Mouse (Mus musculus): ENCODE data around the gene Polr2l. TPM values are rescaled to one million over a fixed set of nuclear protein-coding genes. Genes with fewer than 3 reads are reported as not detected.

The Polr2l gene
- polyA plus RNA-seq, 1 experiment: 62.3 TPM

DNA sequence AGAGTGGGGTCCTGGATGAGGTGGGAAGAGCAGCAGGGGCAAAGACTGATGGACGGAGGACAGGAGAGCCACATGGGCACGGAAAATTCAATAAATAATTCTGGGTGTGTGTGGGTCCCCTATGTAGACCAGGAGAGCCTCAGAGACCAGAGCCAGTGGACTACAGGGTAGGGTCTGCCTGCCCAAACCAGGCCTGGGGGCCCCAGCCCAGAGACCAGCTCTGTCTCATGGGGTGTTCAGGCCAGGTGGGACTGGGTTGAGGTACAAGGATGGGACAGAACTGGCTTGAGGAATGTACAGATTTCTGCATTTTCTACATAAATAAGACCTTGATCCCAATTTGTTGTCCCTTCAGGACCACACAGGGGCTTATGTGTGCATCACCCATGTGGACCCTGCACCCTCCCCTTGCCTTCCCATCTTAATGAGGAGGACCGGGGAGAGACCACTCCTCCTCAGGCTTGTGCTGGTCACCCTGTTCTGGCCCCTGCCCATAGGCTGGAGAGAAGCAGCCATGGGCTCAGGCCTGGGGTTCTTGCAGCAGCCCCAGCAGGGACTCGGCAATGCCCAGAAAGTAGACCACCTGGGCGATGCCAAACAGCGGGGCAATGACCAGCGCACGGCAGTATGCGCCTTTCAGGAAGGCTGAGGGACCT is 44.2 kb downstream of the Polr2l start:
- Histone ChIP-seq H3K4me1 (ENCODE audit: control insufficient read depth, insufficient read depth, low read length) (peaks cover 33% of the 10 kb centered on the region), H3K4me3 (replicated peaks; ENCODE audit: insufficient read depth, low read depth, low read length) (no peak overlapping the region), H3K27me3 (ENCODE audit: control insufficient read depth, insufficient read depth, low read length) (no peaks in the 10 kb centered on the region), H3K27ac (ENCODE audit: insufficient read depth, low read length) (peak overlapping the region; percentile 85)
- WGBS: 83% methylated on average over 9 of the region's 9 CpGs
- DNase-seq: peak; percentile 38 to 40
- TF ChIP-seq POLR2A (IDR thresholded peaks at IDR 0.05; ENCODE audit: borderline replicate concordance, insufficient read depth, low read length) (peak; percentile 4; the same call in 1 of the 2 replicates), CTCF (IDR thresholded peaks at IDR 0.05; ENCODE audit: borderline replicate concordance, insufficient read depth, low read depth, low read length) (no peak)

DNA sequence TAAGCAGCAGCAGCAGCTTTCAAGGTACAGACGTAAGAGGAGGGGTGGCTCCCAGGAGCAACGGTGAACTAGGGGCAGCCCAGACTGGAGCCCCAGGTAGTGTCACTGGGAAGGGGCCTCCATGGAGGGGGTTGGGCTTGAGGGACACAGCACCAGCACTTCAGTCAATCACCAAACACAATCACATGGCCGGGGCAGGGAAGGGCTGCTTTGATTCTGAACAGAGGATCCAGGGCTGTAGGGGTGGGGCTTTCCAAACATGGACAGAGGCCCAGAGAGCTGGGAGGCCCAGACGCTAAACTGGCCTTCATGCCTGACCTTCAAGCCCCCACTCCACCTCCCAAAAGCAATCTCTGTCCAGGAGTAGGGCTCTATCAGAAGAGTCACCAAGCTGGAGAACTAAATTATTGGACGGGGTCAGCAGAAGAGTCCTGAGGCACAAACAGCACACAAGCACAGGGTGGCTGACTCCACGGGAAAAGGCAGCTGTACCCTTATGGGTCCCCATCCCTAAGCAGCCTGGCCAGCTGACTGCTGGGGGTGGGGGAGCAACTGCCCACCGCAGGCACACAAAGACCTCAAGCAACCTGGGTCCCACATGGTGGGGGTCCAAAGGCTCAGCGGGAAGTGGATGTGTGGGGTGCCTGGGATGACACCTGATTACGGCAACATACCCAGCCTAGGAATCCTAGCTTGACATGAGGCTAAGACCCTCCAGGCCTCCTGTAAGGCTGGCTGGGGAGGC is 44.9 kb downstream of the Polr2l start:
- Histone ChIP-seq H3K27me3 (ENCODE audit: control insufficient read depth, insufficient read depth, low read length) (no peaks in the 10 kb centered on the region), H3K27ac (ENCODE audit: insufficient read depth, low read length) (no peak overlapping the region), H3K4me3 (replicated peaks; ENCODE audit: insufficient read depth, low read depth, low read length) (no peak overlapping the region), H3K4me1 (ENCODE audit: control insufficient read depth, insufficient read depth, low read length) (peaks cover 31% of the 10 kb centered on the region)
- 53% methylated on average over 9 of the region's 9 CpGs for whole genome bisulfite sequencing
- TF ChIP-seq POLR2A (IDR thresholded peaks at IDR 0.05; ENCODE audit: borderline replicate concordance, insufficient read depth, low read length): peak; percentile 1; the same call in 1 of the 2 replicates
- no peak for TF ChIP-seq CTCF (IDR thresholded peaks at IDR 0.05; ENCODE audit: borderline replicate concordance, insufficient read depth, low read depth, low read length)
- DNase-seq: peak; percentile 44 to 46

DNA sequence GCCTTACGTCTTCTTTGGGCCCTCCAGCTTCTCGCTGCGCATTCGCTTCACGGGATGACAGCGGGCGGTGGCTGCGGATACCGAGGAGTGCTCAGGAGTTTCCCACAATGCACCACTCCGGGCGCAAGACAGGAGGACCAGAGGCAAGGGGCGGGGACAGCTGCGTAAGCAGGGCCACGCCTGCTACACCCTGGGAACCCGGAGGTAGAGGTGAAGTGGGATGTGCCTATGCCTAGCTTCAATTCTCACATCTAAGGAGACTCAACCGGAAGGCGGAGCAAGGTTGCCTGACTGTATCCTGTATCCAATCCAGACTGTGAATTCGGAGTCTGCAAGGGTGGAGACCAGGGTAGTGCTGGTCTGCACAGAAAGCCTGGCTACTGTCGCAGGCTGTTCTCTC is 45.6 kb downstream of the Polr2l start, which contains the start of gene Cend1:
Cend1 (minus strand) TSS at position 182 of the 400 bp plus-strand sequence.
- peak within 1 kb of the TSS; percentile 95 for H3K27ac ChIP-seq (ENCODE audit: insufficient read depth, low read length)
- peaks cover 31% of the 10 kb centered on the region for H3K4me1 ChIP-seq (ENCODE audit: control insufficient read depth, insufficient read depth, low read length)
- peak within 1 kb of the TSS; percentile 78 for H3K4me3 ChIP-seq (replicated peaks; ENCODE audit: insufficient read depth, low read depth, low read length)
- TF ChIP-seq POLR2A (IDR thresholded peaks at IDR 0.05; ENCODE audit: borderline replicate concordance, insufficient read depth, low read length): peak; percentile 87
- no peak for TF ChIP-seq CTCF (IDR thresholded peaks at IDR 0.05; ENCODE audit: borderline replicate concordance, insufficient read depth, low read depth, low read length)
- H3K27me3 ChIP-seq (ENCODE audit: control insufficient read depth, insufficient read depth, low read length): no peaks in the 10 kb centered on the region
- 2% methylated on average over 19 of the region's 19 CpGs for WGBS
- peak; percentile 93 to 96 for DNase-seq

DNA sequence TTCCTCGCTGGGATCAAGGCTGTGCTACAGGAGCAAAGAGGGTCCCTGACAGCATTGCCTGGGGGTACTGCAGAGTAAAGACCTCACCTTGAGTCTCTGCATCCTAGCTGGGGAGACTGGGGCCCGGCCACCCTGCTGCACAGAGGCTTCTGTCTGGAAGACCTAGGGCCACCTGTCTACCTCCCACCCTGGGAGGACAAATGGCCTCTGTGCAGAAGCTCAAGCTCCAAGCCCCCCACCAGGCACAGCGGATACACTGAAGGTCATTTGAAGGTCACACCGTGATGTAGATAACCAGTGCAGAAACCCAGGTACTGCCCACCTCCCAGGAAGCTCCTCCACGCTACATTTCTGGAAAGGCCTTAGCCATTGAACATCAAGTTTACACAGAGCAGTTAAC is 46.2 kb downstream of the Polr2l start:
- peaks cover 31% of the 10 kb centered on the region for H3K4me1 ChIP-seq (ENCODE audit: control insufficient read depth, insufficient read depth, low read length)
- 10% methylated on average over 5 of the region's 5 CpGs for WGBS
- peak overlapping the region; percentile 78 for H3K4me3 ChIP-seq (replicated peaks; ENCODE audit: insufficient read depth, low read depth, low read length)
- no peaks in the 10 kb centered on the region for H3K27me3 ChIP-seq (ENCODE audit: control insufficient read depth, insufficient read depth, low read length)
- peak in 1 of 2 experiments; percentile 50 for DNase-seq
- H3K27ac ChIP-seq (ENCODE audit: insufficient read depth, low read length): peak overlapping the region; percentile 95
- TF ChIP-seq CTCF (IDR thresholded peaks at IDR 0.05; ENCODE audit: borderline replicate concordance, insufficient read depth, low read depth, low read length) (no peak), POLR2A (IDR thresholded peaks at IDR 0.05; ENCODE audit: borderline replicate concordance, insufficient read depth, low read length) (no peak)

GRCm38 (mm10) chr7:141426948-141427730 is 47.8 kb downstream of the Polr2l start:
- H3K4me3 ChIP-seq (replicated peaks; ENCODE audit: insufficient read depth, low read depth, low read length): no peak overlapping the region
- H3K27ac ChIP-seq (ENCODE audit: insufficient read depth, low read length): no peak overlapping the region
- no peaks in the 10 kb centered on the region for H3K27me3 ChIP-seq (ENCODE audit: control insufficient read depth, insufficient read depth, low read length)
- DNase-seq: peak in 1 of 2 experiments; percentile 11
- TF ChIP-seq CTCF (IDR thresholded peaks at IDR 0.05; ENCODE audit: borderline replicate concordance, insufficient read depth, low read depth, low read length): no peak
- no peak for TF ChIP-seq POLR2A (IDR thresholded peaks at IDR 0.05; ENCODE audit: borderline replicate concordance, insufficient read depth, low read length)
- H3K4me1 ChIP-seq (ENCODE audit: control insufficient read depth, insufficient read depth, low read length): peaks cover 29% of the 10 kb centered on the region
- WGBS: 82% methylated on average over 12 of the region's 12 CpGs

- Histone ChIP-seq H3K27me3 (ENCODE audit: control insufficient read depth, insufficient read depth, low read length) (no peaks in the 10 kb centered on the region), H3K4me3 (replicated peaks; ENCODE audit: insufficient read depth, low read depth, low read length) (no peak overlapping the region), H3K27ac (ENCODE audit: insufficient read depth, low read length) (no peak overlapping the region), H3K4me1 (ENCODE audit: control insufficient read depth, insufficient read depth, low read length) (peaks cover 8% of the 10 kb centered on the region; the same call in 1 of the 2 replicates)
- no peak for TF ChIP-seq POLR2A (IDR thresholded peaks at IDR 0.05; ENCODE audit: borderline replicate concordance, insufficient read depth, low read length)
- TF ChIP-seq CTCF (IDR thresholded peaks at IDR 0.05; ENCODE audit: borderline replicate concordance, insufficient read depth, low read depth, low read length): no peak
- no peak for DNase-seq
- WGBS: 76% methylated on average over 4 of the region's 4 CpGs
Measured at GRCm38 (mm10) chr7:141423811-141424210, 51.1 kb downstream of the Polr2l start.

Other genes with a start within 250 kb of the Polr2l start
- gene Phrf1, start 246.3 kb downstream of the Polr2l start, polyA plus RNA-seq (2012; rRNA removed): 31.2 and 32.0 TPM in 2 replicates
- gene Irf7, start 208.7 kb downstream of the Polr2l start, polyA plus RNA-seq (2012; rRNA removed): 4.7 and 5.6 TPM in 2 replicates
- 0.07 TPM in 1 of 2 replicates, not detected in the other for gene Cdhr5, start 198.3 kb downstream of the Polr2l start, polyA plus RNA-seq (2012; rRNA removed)
- 0.70 and 1.0 TPM in 2 replicates for gene Sct, start 196.0 kb downstream of the Polr2l start, polyA plus RNA-seq (2012; rRNA removed)
- 0.49 and 0.76 TPM in 2 replicates for gene Drd4, start 183.1 kb downstream of the Polr2l start, polyA plus RNA-seq (2012; rRNA removed)
- 47.5 and 49.3 TPM in 2 replicates for gene Deaf1, start 147.4 kb downstream of the Polr2l start, polyA plus RNA-seq (2012; rRNA removed)
- gene Tmem80, start 147.4 kb downstream of the Polr2l start, polyA plus RNA-seq (2012; rRNA removed): 66.7 and 68.3 TPM in 2 replicates
- 77.3 and 90.4 TPM in 2 replicates for gene Eps8l2, start 136.3 kb downstream of the Polr2l start, polyA plus RNA-seq (2012; rRNA removed)
- gene Taldo1, start 82.9 kb downstream of the Polr2l start, polyA plus RNA-seq (2012; rRNA removed): 222 and 232 TPM in 2 replicates
- 48.1 and 49.2 TPM in 2 replicates for gene Gatd1, start 61.0 kb downstream of the Polr2l start, polyA plus RNA-seq (2012; rRNA removed)
- gene Cend1, start 45.6 kb downstream of the Polr2l start, polyA plus RNA-seq (2012; rRNA removed): 375 and 402 TPM in 2 replicates
- gene Slc25a22, start 37.2 kb downstream of the Polr2l start, polyA plus RNA-seq (2012; rRNA removed): 328 and 384 TPM in 2 replicates
- gene Pidd1, start 31.1 kb downstream of the Polr2l start, polyA plus RNA-seq (2012; rRNA removed): 3.2 and 4.4 TPM in 2 replicates
- 481 and 571 TPM in 2 replicates for gene Rplp2, start 27.8 kb downstream of the Polr2l start, polyA plus RNA-seq (2012; rRNA removed)
- gene Pnpla2, start 19.9 kb downstream of the Polr2l start, polyA plus RNA-seq (2012; rRNA removed): 46.8 and 51.3 TPM in 2 replicates
- 8.3 and 10.1 TPM in 2 replicates for gene Cracr2b, start 14.0 kb downstream of the Polr2l start, polyA plus RNA-seq (2012; rRNA removed)
- gene Cd151, start 7.7 kb downstream of the Polr2l start, polyA plus RNA-seq (2012; rRNA removed): 68.7 and 73.9 TPM in 2 replicates
- gene Tspan4, start 108 bp upstream of the Polr2l start, polyA plus RNA-seq (2012; rRNA removed): 140 and 162 TPM in 2 replicates
- 35.8 and 37.9 TPM in 2 replicates for gene Chid1, start 64.7 kb upstream of the Polr2l start, polyA plus RNA-seq (2012; rRNA removed)
- gene Ap2a2, start 87.0 kb upstream of the Polr2l start, polyA plus RNA-seq (2012; rRNA removed): 94.8 and 96.7 TPM in 2 replicates
- 0.05 and 0.08 TPM in 2 replicates for gene Muc6, start 180.2 kb upstream of the Polr2l start, polyA plus RNA-seq (2012; rRNA removed)
- gene Muc2, start 215.2 kb upstream of the Polr2l start, polyA plus RNA-seq (2012; rRNA removed): 0.33 and 0.44 TPM in 2 replicates

Data from cerebellum, adult 2 months (tissue).